Mouse (Mus musculus) embryonic fibroblast, embryonic 13.5 days (primary cell): ENCODE results near the gene Krtap5-4.

Source experiments
- CTCF ChIP-seq: IDR thresholded peaks from 2 replicates; pipeline ENCODE4 v1.5.1; 2011; ENCODE audit warnings: mild to moderate bottlenecking, control low read depth, low read length, moderate library complexity, borderline replicate concordance; ENCODE audit not compliant: insufficient read depth
- POLR2A ChIP-seq: IDR thresholded peaks from 2 replicates; pipeline ENCODE4 v1.6.1; 2011; ENCODE audit warnings: low read depth, mild to moderate bottlenecking, control low read depth, low read length, moderate library complexity

- TF ChIP-seq CTCF: no peak
- TF ChIP-seq POLR2A: no peak
Measured at GRCm38 (mm10) chr7:142349308-142349961, 46.1 kb downstream of the Krtap5-4 start.
